ENCODE assay signal across 9 mouse cellular contexts in the genomic region with DNA sequence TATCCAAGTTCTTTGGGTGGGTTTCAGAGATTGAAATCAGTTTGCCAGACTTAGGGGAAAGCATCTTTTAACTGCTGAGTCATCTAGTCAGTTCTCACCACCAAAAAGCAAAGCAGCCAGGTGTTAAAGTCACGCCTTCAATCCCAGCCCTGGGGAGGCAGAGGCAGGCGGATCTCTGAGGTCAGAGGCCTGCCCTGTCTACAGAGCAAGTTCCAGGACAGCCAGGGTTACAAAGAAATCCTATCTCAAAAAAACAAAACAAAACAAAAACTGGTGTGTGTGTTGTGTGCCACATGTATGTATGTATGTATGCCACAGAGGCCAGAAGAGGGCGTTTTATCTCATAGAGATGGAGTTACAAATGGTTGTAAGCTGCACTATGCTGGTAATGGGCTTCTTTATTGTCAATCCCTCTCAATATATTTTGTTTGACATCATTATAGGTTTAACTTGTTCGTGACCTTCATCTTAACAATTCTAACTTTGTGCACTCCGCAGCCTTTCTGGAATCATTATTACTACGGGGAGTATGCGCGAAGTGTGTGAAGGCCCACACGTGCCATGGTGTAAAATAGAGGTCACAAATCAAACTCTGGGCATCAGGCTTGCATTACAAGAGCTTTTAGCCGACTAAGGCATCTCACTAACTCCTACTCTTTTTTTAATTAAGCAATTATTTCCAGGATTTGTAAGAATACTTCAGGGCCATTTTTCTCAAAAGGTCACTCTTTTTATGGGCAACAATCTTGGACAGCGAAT. TPM values are rescaled to one million over a fixed set of nuclear protein-coding genes. Genes with fewer than 3 reads are reported as not detected.
DNase-seq lines count a peak whose midpoint lies in the region; ATAC-seq and TF ChIP-seq lines count a peak whose summit lies in the region.
"Had no signal": no experiment of that assay in that cellular context is flagged by ENCODE, and none has a peak within 500 bp of the region (broad histone marks: within the 10 kb centered on the region; RNA-seq: fewer than 3 reads in every experiment).

No protein-coding gene starts in this region.

- H3K27ac ChIP-seq in layer of hippocampus, adult 2 months: peak overlapping the region; percentile 89
- H3K27ac ChIP-seq in intestine, postnatal 0 days (ENCODE audit: low read depth, low read length): peak overlapping the region; percentile 79
- H3K27ac ChIP-seq in neural tube, embryonic 15.5 days (replicated peaks): peak overlapping the region; percentile 86

- H3K27me3 ChIP-seq in intestine, postnatal 0 days (replicated peaks; ENCODE audit: control insufficient read depth, insufficient read depth, low read length): no peaks in the 10 kb centered on the region
- H3K27me3 ChIP-seq in neural tube, embryonic 15.5 days (replicated peaks): no peaks in the 10 kb centered on the region

- peak overlapping the region; percentile 90 for H3K4me3 ChIP-seq in layer of hippocampus, adult 2 months
- peak overlapping the region; percentile 85 for H3K4me3 ChIP-seq in intestine, postnatal 0 days (ENCODE audit: low read depth, low read length)
- peak overlapping the region; percentile 83 for H3K4me3 ChIP-seq in neural tube, embryonic 15.5 days (replicated peaks)

- peak overlapping the region; percentile 68 for H3K4me2 ChIP-seq in intestine, postnatal 0 days (replicated peaks; ENCODE audit: low read depth)
- peak overlapping the region; percentile 66 for H3K4me2 ChIP-seq in neural tube, embryonic 15.5 days

- ATAC-seq in erythroblast, adult 5-6 weeks (replicated peaks; ENCODE audit: low FRiP score, poor library complexity, severe bottlenecking): 0 out of 2 replicates have a peak, but pooled peaks have one; percentile 12
- ATAC-seq in intestine, postnatal 0 days: peak; percentile 31; the same call in 1 of the 2 replicates
- ATAC-seq in neural tube, embryonic 15.5 days (ENCODE audit: low FRiP score): peak; percentile 60

- no peak for TF ChIP-seq CTCF in layer of hippocampus, adult 2 months (conservative IDR thresholded peaks at IDR 0.05)
- TF ChIP-seq CTCF in intestine, postnatal 0 days (IDR thresholded peaks at IDR 0.05; ENCODE audit: low read depth): peak; percentile 32

- H3K9me3 ChIP-seq in intestine, postnatal 0 days (ENCODE audit: control insufficient read depth): no peaks in the 10 kb centered on the region
- no peaks in the 10 kb centered on the region for H3K9me3 ChIP-seq in neural tube, embryonic 15.5 days (replicated peaks)

- H3K36me3 ChIP-seq in intestine, postnatal 0 days (ENCODE audit: control insufficient read depth, insufficient read depth): peaks cover 11% of the 10 kb centered on the region; the same call in 1 of the 2 replicates
- H3K36me3 ChIP-seq in neural tube, embryonic 15.5 days: peaks cover 6% of the 10 kb centered on the region

- H3K4me1 ChIP-seq in intestine, postnatal 0 days (replicated peaks; ENCODE audit: control insufficient read depth, insufficient read depth, low read length): no peaks in the 10 kb centered on the region
- peaks cover 23% of the 10 kb centered on the region for H3K4me1 ChIP-seq in neural tube, embryonic 15.5 days

- peak overlapping the region; percentile 52 for H3K9ac ChIP-seq in intestine, postnatal 0 days (ENCODE audit: low read depth, low read length)
- H3K9ac ChIP-seq in neural tube, embryonic 15.5 days (replicated peaks): peak overlapping the region; percentile 42

- intact Hi-C loops in left cerebral cortex, postnatal 36 days (cut with DNase I): no loop called here

- WGBS in intestine, postnatal 0 days: 52% methylated on average over 11 of the region's 11 CpGs
- 52% methylated on average over 11 of the region's 11 CpGs for WGBS in neural tube, embryonic 15.5 days

- peak in 1 of 2 experiments; percentile 3 for DNase-seq in layer of hippocampus, adult 2 months (ENCODE audit: low spot score in 2 of 2)
- no peak for DNase-seq in layer of hippocampus, adult 8-10 months (ENCODE audit: low spot score in 2 of 2)
- DNase-seq in MN1 (ENCODE audit: low spot score): peak; percentile 8
- DNase-seq in frontal cortex, postnatal 36 days (ENCODE audit: low spot score in 2 of 2): no peak
- DNase-seq in left cerebral cortex, postnatal 36 days (ENCODE audit: low spot score in 2 of 2): no peak

RNA-seq across cellular contexts. Expression of a gene that starts 0.6 kb away (rescaled TPM):
- total RNA-seq in layer of hippocampus, adult 2 months (2021): 10 to 100 TPM; 32.2 to 43.0 TPM
- 10 to 100 TPM; 27.5 to 46.7 (median 32.8) TPM for total RNA-seq in layer of hippocampus, adult 8-10 months (2022)
- total RNA-seq in erythroblast, adult 5-6 weeks (2015; ENCODE audit: low replicate concordance): 12.5 and 13.0 TPM in 2 replicates
- total RNA-seq in erythroblast, adult 5-6 weeks (2017; ENCODE audit: low replicate concordance): 4.5 and 10.2 TPM in 2 replicates
- polyA plus RNA-seq in intestine, postnatal 0 days (2015; fragmentation: Nextera tagmentation; extraction: Ambion mirVana): 3.9 and 4.6 TPM in 2 replicates
- 17.1 and 18.3 TPM in 2 replicates for polyA plus RNA-seq in neural tube, embryonic 15.5 days (2015; fragmentation: Nextera tagmentation; extraction: Ambion mirVana)
- total RNA-seq in left cerebral cortex, postnatal 36 days (2021): 10 to 100 TPM; 21.2 to 37.8 TPM

RNA-seq across cellular contexts. Expression of a gene that starts 41.1 kb away (rescaled TPM):
- total RNA-seq in layer of hippocampus, adult 2 months (2021): 10 to 100 TPM in 1 of 2 experiments, 1 to 10 TPM in 1; 9.5 to 12.4 TPM
- total RNA-seq in layer of hippocampus, adult 8-10 months (2022): 10 to 100 TPM in 3 of 4 experiments, 1 to 10 TPM in 1; 9.5 to 13.0 (median 11.4) TPM
- 19.0 and 19.6 TPM in 2 replicates for total RNA-seq in erythroblast, adult 5-6 weeks (2015; ENCODE audit: low replicate concordance)
- 18.8 and 26.5 TPM in 2 replicates for total RNA-seq in erythroblast, adult 5-6 weeks (2017; ENCODE audit: low replicate concordance)
- 18.4 and 19.2 TPM in 2 replicates for polyA plus RNA-seq in intestine, postnatal 0 days (2015; fragmentation: Nextera tagmentation; extraction: Ambion mirVana)
- polyA plus RNA-seq in neural tube, embryonic 15.5 days (2015; fragmentation: Nextera tagmentation; extraction: Ambion mirVana): 38.9 and 45.2 TPM in 2 replicates
- 10 to 100 TPM in 1 of 2 experiments, 1 to 10 TPM in 1; 8.4 to 11.7 TPM for total RNA-seq in left cerebral cortex, postnatal 36 days (2021)

RNA-seq across cellular contexts. Expression of a gene that starts 53.8 kb away (rescaled TPM):
- total RNA-seq in layer of hippocampus, adult 2 months (2021): not detected
- total RNA-seq in layer of hippocampus, adult 8-10 months (2022): not detected
- 2.1 TPM in 1 of 2 replicates, not detected in the other for total RNA-seq in erythroblast, adult 5-6 weeks (2015; ENCODE audit: low replicate concordance)
- total RNA-seq in erythroblast, adult 5-6 weeks (2017; ENCODE audit: low replicate concordance): not detected in 2 replicates
- polyA plus RNA-seq in intestine, postnatal 0 days (2015; fragmentation: Nextera tagmentation; extraction: Ambion mirVana): not detected in 2 replicates
- not detected in 2 replicates for polyA plus RNA-seq in neural tube, embryonic 15.5 days (2015; fragmentation: Nextera tagmentation; extraction: Ambion mirVana)
- not detected for total RNA-seq in left cerebral cortex, postnatal 36 days (2021)
- polyA plus RNA-seq: gonadal fat pad, adult 2 months had no signal
